In genomic region chr13:58273411-58274258, GRCm38 (mm10) we compare ENCODE assay signal across 8 mouse cellular contexts. TPM values are rescaled to one million over a fixed set of nuclear protein-coding genes. Genes with fewer than 3 reads are reported as not detected.
DNase-seq lines count a peak whose midpoint lies in the region; ATAC-seq and TF ChIP-seq lines count a peak whose summit lies in the region.

No protein-coding gene starts in this region.

- peak overlapping the region; percentile 85 for H3K4me2 ChIP-seq in embryonic facial prominence, embryonic 11.5 days (ENCODE audit: low read depth, low read length)
- peak overlapping the region; percentile 97 for H3K4me2 ChIP-seq in heart, postnatal 0 days (ENCODE audit: low read depth, low read length)

- no peaks in the 10 kb centered on the region for H3K4me1 ChIP-seq in embryonic facial prominence, embryonic 11.5 days (ENCODE audit: control insufficient read depth, insufficient read depth, low read length)
- 0 out of 2 replicates have a peak, but pooled peaks cover 3% of the 10 kb centered on the region for H3K4me1 ChIP-seq in heart, postnatal 0 days (ENCODE audit: control insufficient read depth, insufficient read depth)
- peaks cover 20% of the 10 kb centered on the region for H3K4me1 ChIP-seq in limb, embryonic 10.5 days

- H3K36me3 ChIP-seq in embryonic facial prominence, embryonic 11.5 days (replicated peaks; ENCODE audit: control insufficient read depth, insufficient read depth, low read depth, low read length): no peaks in the 10 kb centered on the region
- H3K36me3 ChIP-seq in heart, postnatal 0 days (replicated peaks; ENCODE audit: control insufficient read depth, insufficient read depth, low read length): no peaks in the 10 kb centered on the region
- H3K36me3 ChIP-seq in limb, embryonic 10.5 days: no peaks in the 10 kb centered on the region

- H3K4me3 ChIP-seq in embryonic facial prominence, embryonic 11.5 days (ENCODE audit: low read depth, low read length): peak overlapping the region; percentile 85
- H3K4me3 ChIP-seq in heart, postnatal 0 days (ENCODE audit: low read depth, low read length): peak overlapping the region; percentile 86
- H3K4me3 ChIP-seq in limb, embryonic 10.5 days: peak overlapping the region; percentile 87

- H3K27ac ChIP-seq in embryonic facial prominence, embryonic 11.5 days (replicated peaks; ENCODE audit: low read depth, low read length): peak overlapping the region; percentile 62; the same call in 1 of the 2 replicates
- peak overlapping the region; percentile 77 for H3K27ac ChIP-seq in heart, postnatal 0 days (ENCODE audit: low read depth)
- H3K27ac ChIP-seq in limb, embryonic 10.5 days: peak overlapping the region; percentile 89

- no peak for TF ChIP-seq EP300 in heart, postnatal 0 days (IDR thresholded peaks at IDR 0.05; ENCODE audit: low read depth)

- peak; percentile 7 for DNase-seq in gastrocnemius, adult 18-20 months (ENCODE audit: low spot score)
- no peak for DNase-seq in gastrocnemius, adult 8-10 months (ENCODE audit: low spot score in 2 of 2)
- peak; percentile 65 for DNase-seq in adrenal gland, adult 2 months
- peak; percentile 53 for DNase-seq in embryonic facial prominence, embryonic 11.5 days (ENCODE audit: low spot score)
- DNase-seq in heart, postnatal 0 days (ENCODE audit: low spot score): peak; percentile 62
- DNase-seq in limb, embryonic 10.5 days (ENCODE audit: low spot score): peak; percentile 70
- peak; percentile 33 to 39 for DNase-seq in spleen, postnatal 10 days (ENCODE audit: low spot score in 2 of 2)

- peak; percentile 70 for ATAC-seq in embryonic facial prominence, embryonic 11.5 days (replicated peaks; ENCODE audit: insufficient number of reproducible peaks, low FRiP score, low TSS enrichment, low read depth)
- ATAC-seq in heart, postnatal 0 days (ENCODE audit: insufficient read depth, low read depth): peak; percentile 54
- ATAC-seq in megakaryocyte-erythroid progenitor cell, adult 5-6 weeks (replicated peaks; ENCODE audit: low FRiP score, low TSS enrichment, poor library complexity, severe bottlenecking): 0 out of 2 replicates have a peak, but pooled peaks have one; percentile 40

- no peaks in the 10 kb centered on the region for H3K27me3 ChIP-seq in embryonic facial prominence, embryonic 11.5 days (ENCODE audit: control insufficient read depth, insufficient read depth, low read length)
- 0 out of 2 replicates have a peak, but pooled peaks cover 3% of the 10 kb centered on the region for H3K27me3 ChIP-seq in heart, postnatal 0 days (ENCODE audit: control insufficient read depth, insufficient read depth, low read length)
- H3K27me3 ChIP-seq in limb, embryonic 10.5 days (ENCODE audit: low read depth, poor library complexity, severe bottlenecking): peaks cover 36% of the 10 kb centered on the region

- no peak for TF ChIP-seq CTCF in heart, postnatal 0 days (IDR thresholded peaks at IDR 0.05; ENCODE audit: low read depth)

- peak overlapping the region; percentile 85 for H3K9ac ChIP-seq in embryonic facial prominence, embryonic 11.5 days (replicated peaks; ENCODE audit: low read length)
- peak overlapping the region; percentile 81 for H3K9ac ChIP-seq in heart, postnatal 0 days (replicated peaks; ENCODE audit: low read depth, low read length)

- H3K9me3 ChIP-seq in embryonic facial prominence, embryonic 11.5 days (replicated peaks; ENCODE audit: control insufficient read depth, low read length): no peaks in the 10 kb centered on the region
- no peaks in the 10 kb centered on the region for H3K9me3 ChIP-seq in heart, postnatal 0 days (replicated peaks; ENCODE audit: control insufficient read depth, low read length)
- H3K9me3 ChIP-seq in limb, embryonic 10.5 days (replicated peaks): no peaks in the 10 kb centered on the region

- under 1% methylated on average over 85 of the region's 115 CpGs for WGBS in embryonic facial prominence, embryonic 11.5 days
- WGBS in heart, postnatal 0 days: 1% methylated on average over 47 of the region's 115 CpGs
- 4% methylated on average over 105 of the region's 115 CpGs for WGBS in limb, embryonic 10.5 days

RNA-seq across cellular contexts. Expression of gene Gkap1, which starts 1.9 kb away (rescaled TPM):
- 10 to 100 TPM; 30.6 to 31.9 TPM for total RNA-seq in gastrocnemius, adult 18-20 months (2021)
- 10 to 100 TPM; 25.3 to 30.9 (median 27.2) TPM for total RNA-seq in gastrocnemius, adult 8-10 months (2022)
- total RNA-seq in adrenal gland, adult 2 months (2021): 10 to 100 TPM; 48.1 to 53.5 TPM
- 12.1 and 20.3 TPM in 2 replicates for polyA plus RNA-seq in adrenal gland, adult 2 months (2012; rRNA removed)
- 22.0 and 31.2 TPM in 2 replicates for polyA plus RNA-seq in embryonic facial prominence, embryonic 11.5 days (2014; fragmentation: Nextera tagmentation; extraction: Ambion mirVana)
- 16.0 and 16.6 TPM in 2 replicates for total RNA-seq in heart, postnatal 0 days (2014; rRNA removed; ENCODE audit: low replicate concordance)
- polyA plus RNA-seq in heart, postnatal 0 days (2015; fragmentation: Nextera tagmentation; extraction: Ambion mirVana): 16.2 and 17.4 TPM in 2 replicates
- polyA plus RNA-seq in limb, embryonic 10.5 days (2016; fragmentation: Nextera tagmentation; extraction: Ambion mirVana): 10.6 and 12.8 TPM in 2 replicates
- 13.4 and 20.4 TPM in 2 replicates for total RNA-seq in megakaryocyte-erythroid progenitor cell, adult 5-6 weeks (2014; fragmentation: Nextera tagmentation)
- total RNA-seq in megakaryocyte-erythroid progenitor cell, adult 5-6 weeks (2017): 27.6 and 33.6 TPM in 2 replicates

RNA-seq across cellular contexts. Expression of gene Ubqln1, which starts 58.2 kb away (rescaled TPM):
- total RNA-seq in gastrocnemius, adult 18-20 months (2021): 10 to 100 TPM; 47.6 to 52.7 TPM
- total RNA-seq in gastrocnemius, adult 8-10 months (2022): 10 to 100 TPM; 46.2 to 51.9 (median 49.8) TPM
- 100 to 1,000 TPM; 112 to 159 TPM for total RNA-seq in adrenal gland, adult 2 months (2021)
- polyA plus RNA-seq in adrenal gland, adult 2 months (2012; rRNA removed): 164 and 166 TPM in 2 replicates
- polyA plus RNA-seq in embryonic facial prominence, embryonic 11.5 days (2014; fragmentation: Nextera tagmentation; extraction: Ambion mirVana): 142 and 144 TPM in 2 replicates
- total RNA-seq in heart, postnatal 0 days (2014; rRNA removed; ENCODE audit: low replicate concordance): 105 and 125 TPM in 2 replicates
- 45.7 and 48.6 TPM in 2 replicates for polyA plus RNA-seq in heart, postnatal 0 days (2015; fragmentation: Nextera tagmentation; extraction: Ambion mirVana)
- polyA plus RNA-seq in limb, embryonic 10.5 days (2016; fragmentation: Nextera tagmentation; extraction: Ambion mirVana): 153 and 158 TPM in 2 replicates
- total RNA-seq in megakaryocyte-erythroid progenitor cell, adult 5-6 weeks (2014; fragmentation: Nextera tagmentation): 72.5 and 79.4 TPM in 2 replicates
- total RNA-seq in megakaryocyte-erythroid progenitor cell, adult 5-6 weeks (2017): 76.5 and 87.6 TPM in 2 replicates

Comparison
In these comparisons a context has a peak if more than half of its experiments do, and no peak if none do; other contexts are left out.
1. DNase-seq: peak in gastrocnemius, adult 18-20 months (single experiment), adrenal gland, adult 2 months (single experiment), embryonic facial prominence, embryonic 11.5 days (single experiment), heart, postnatal 0 days (single experiment), limb, embryonic 10.5 days (single experiment) and spleen, postnatal 10 days (2 of 2); none in gastrocnemius, adult 8-10 months (0 of 2).
2. Peak in every context shown above with its lines, with median percentiles within 50 percentile points of each other: ATAC-seq, H3K27ac ChIP-seq and H3K4me3 ChIP-seq.